21 mouse cellular contexts compared by ENCODE assay signal in genomic region chr17:75248632-75249031, GRCm38 (mm10).
DNase-seq lines count a peak whose midpoint lies in the region; ATAC-seq and TF ChIP-seq lines count a peak whose summit lies in the region.
"Had no signal": no experiment of that assay in that cellular context is flagged by ENCODE, and none has a peak within 500 bp of the region (broad histone marks: within the 10 kb centered on the region; RNA-seq: fewer than 3 reads in every experiment).

No protein-coding gene starts in this region.

- H3K4me3 ChIP-seq in heart, embryonic 13.5 days: no peak overlapping the region
- H3K4me3 ChIP-seq in heart, embryonic 10.5 days: no peak overlapping the region
- no peak overlapping the region for H3K4me3 ChIP-seq in kidney, postnatal 0 days (replicated peaks; ENCODE audit: low read depth, low read length)
- no peak overlapping the region for H3K4me3 ChIP-seq in neural tube, embryonic 13.5 days
- H3K4me3 ChIP-seq: hindbrain, embryonic 12.5 days; hindbrain, embryonic 15.5 days had no signal

- H3K27me3 ChIP-seq in heart, embryonic 13.5 days (replicated peaks): no peaks in the 10 kb centered on the region
- no peaks in the 10 kb centered on the region for H3K27me3 ChIP-seq in heart, embryonic 10.5 days (ENCODE audit: insufficient read depth, poor library complexity, severe bottlenecking)
- H3K27me3 ChIP-seq in kidney, postnatal 0 days (ENCODE audit: insufficient read depth, low read length): no peaks in the 10 kb centered on the region
- no peaks in the 10 kb centered on the region for H3K27me3 ChIP-seq in neural tube, embryonic 13.5 days
- H3K27me3 ChIP-seq: hindbrain, embryonic 12.5 days; hindbrain, embryonic 15.5 days had no signal

- H3K4me2 ChIP-seq in heart, embryonic 13.5 days: no peak overlapping the region
- H3K4me2 ChIP-seq in kidney, postnatal 0 days (ENCODE audit: low read length): no peak overlapping the region
- H3K4me2 ChIP-seq in neural tube, embryonic 13.5 days: no peak overlapping the region
- H3K4me2 ChIP-seq: hindbrain, embryonic 12.5 days; hindbrain, embryonic 15.5 days had no signal

- no peak overlapping the region for H3K9ac ChIP-seq in heart, embryonic 13.5 days
- H3K9ac ChIP-seq in kidney, postnatal 0 days (ENCODE audit: low read depth, low read length): no peak overlapping the region
- H3K9ac ChIP-seq in neural tube, embryonic 13.5 days: no peak overlapping the region
- H3K9ac ChIP-seq: forebrain, postnatal 0 days; hindbrain, embryonic 12.5 days; hindbrain, embryonic 15.5 days had no signal

- peaks cover 26% of the 10 kb centered on the region for H3K4me1 ChIP-seq in heart, embryonic 13.5 days
- H3K4me1 ChIP-seq in heart, embryonic 10.5 days: peaks cover 5% of the 10 kb centered on the region; the same call in 1 of the 2 replicates
- no peaks in the 10 kb centered on the region for H3K4me1 ChIP-seq in kidney, postnatal 0 days (replicated peaks; ENCODE audit: insufficient read depth, low read length)
- H3K4me1 ChIP-seq in neural tube, embryonic 13.5 days (replicated peaks): no peaks in the 10 kb centered on the region; the same call in 1 of the 2 replicates
- H3K4me1 ChIP-seq: hindbrain, embryonic 15.5 days had no signal

- DNase-seq in heart, embryonic 10.5 days (ENCODE audit: low spot score): no peak
- peak; percentile 27 for DNase-seq in kidney, postnatal 0 days (ENCODE audit: low spot score)
- DNase-seq in kidney, adult 18-20 months: no peak
- DNase-seq in neural tube, embryonic 10.5 days (ENCODE audit: extremely low spot score, low spot score): no peak
- peak; percentile 58 for DNase-seq in mesoderm, embryonic 11.5 days (ENCODE audit: low read depth, low spot score)
- no peak for DNase-seq in left cerebral cortex, adult 9 months (ENCODE audit: low spot score in 2 of 2)
- DNase-seq: adrenal gland, adult 2 months; adrenal gland, postnatal 14 days; cerebellum, adult 11-12 months; cerebellum, adult 8-10 months; cerebellum, postnatal 10 days; cerebellum, postnatal 36 days; forebrain, postnatal 0 days; gastrocnemius, postnatal 25 days; heart, adult 18-20 months had no signal

- H3K9me3 ChIP-seq in heart, embryonic 13.5 days: no peaks in the 10 kb centered on the region
- no peaks in the 10 kb centered on the region for H3K9me3 ChIP-seq in heart, embryonic 10.5 days
- H3K9me3 ChIP-seq in kidney, postnatal 0 days (replicated peaks; ENCODE audit: low read length): no peaks in the 10 kb centered on the region
- H3K9me3 ChIP-seq in neural tube, embryonic 13.5 days: no peaks in the 10 kb centered on the region
- H3K9me3 ChIP-seq: hindbrain, embryonic 12.5 days; hindbrain, embryonic 15.5 days had no signal

- 0 out of 2 replicates have a peak overlapping the region, but pooled peaks have one; percentile 24 for H3K27ac ChIP-seq in heart, embryonic 13.5 days (replicated peaks)
- no peak overlapping the region for H3K27ac ChIP-seq in heart, embryonic 10.5 days
- no peak overlapping the region for H3K27ac ChIP-seq in kidney, postnatal 0 days
- no peak overlapping the region for H3K27ac ChIP-seq in neural tube, embryonic 13.5 days (replicated peaks)
- H3K27ac ChIP-seq: hindbrain, embryonic 12.5 days; hindbrain, embryonic 15.5 days had no signal

- WGBS in heart, embryonic 13.5 days: 35% methylated on average over 10 of the region's 10 CpGs
- WGBS in heart, embryonic 10.5 days: 49% methylated on average over 10 of the region's 10 CpGs
- 31% methylated on average over 10 of the region's 10 CpGs for WGBS in kidney, postnatal 0 days
- 34% methylated on average over 10 of the region's 10 CpGs for WGBS in neural tube, embryonic 13.5 days

- no peak for TF ChIP-seq CTCF in kidney, postnatal 0 days (IDR thresholded peaks at IDR 0.05; ENCODE audit: low read depth)

- ATAC-seq in heart, embryonic 13.5 days (ENCODE audit: extremely low read depth, insufficient number of reproducible peaks, low FRiP score, low TSS enrichment): no peak
- ATAC-seq in kidney, postnatal 0 days (replicated peaks; ENCODE audit: low FRiP score, low read depth): no peak
- 0 out of 2 replicates have a peak, but pooled peaks have one; percentile 40 for ATAC-seq in neural tube, embryonic 13.5 days (ENCODE audit: low read depth)
- ATAC-seq: CD4-positive, CD25-positive, alpha-beta regulatory T cell, adult 4 months; forebrain, embryonic 14.5 days; forebrain, postnatal 0 days had no signal

- peaks cover 44% of the 10 kb centered on the region for H3K36me3 ChIP-seq in heart, embryonic 13.5 days
- peaks cover 11% of the 10 kb centered on the region; the same call in 1 of the 2 replicates for H3K36me3 ChIP-seq in heart, embryonic 10.5 days
- H3K36me3 ChIP-seq in kidney, postnatal 0 days (ENCODE audit: insufficient read depth, low read length): no peaks in the 10 kb centered on the region
- H3K36me3 ChIP-seq in neural tube, embryonic 13.5 days: no peaks in the 10 kb centered on the region
- H3K36me3 ChIP-seq: hindbrain, embryonic 12.5 days; hindbrain, embryonic 15.5 days had no signal

Comparison
In these comparisons a context has a peak if more than half of its experiments do, and no peak if none do; other contexts are left out.
1. DNase-seq: peak in kidney, postnatal 0 days (single experiment) and mesoderm, embryonic 11.5 days (single experiment); none in heart, embryonic 10.5 days (single experiment), kidney, adult 18-20 months (single experiment), neural tube, embryonic 10.5 days (single experiment) and left cerebral cortex, adult 9 months (0 of 2).